Mouse (Mus musculus) layer of hippocampus, postnatal 10 days (tissue): ENCODE results near the gene Akr1c19. TPM values are rescaled to one million over a fixed set of nuclear protein-coding genes. Genes with fewer than 3 reads are reported as not detected.
A peak's percentile ranks its signal among the peaks of the same experiment; 100 is the strongest.
"Not testable (repeated sequence)": the region's sequence is repeated elsewhere in the genome, so short reads cannot be mapped to it uniquely, and the experiment has no call there.

ENCODE experiments used
- DNase-seq, 2 experiments: peaks; one replicate each; pipeline ENCODE4 v3.0.0; 2021; ENCODE audit warnings: low spot score in 2 of 2
- total RNA-seq, 2 experiments: library from RNA; stranded (reverse); gene quantifications; 2 replicates each; pipeline ENCODE4 v1.2.3; 2021

Gene Akr1c19
- total RNA-seq, 2 experiments from 2014 or later: 0.37 to 0.80 TPM

- not testable (repeated sequence) for DNase-seq
Measured at GRCm38 (mm10) chr13:4265455-4265854, 37.0 kb downstream of the Akr1c19 start.

DNA sequence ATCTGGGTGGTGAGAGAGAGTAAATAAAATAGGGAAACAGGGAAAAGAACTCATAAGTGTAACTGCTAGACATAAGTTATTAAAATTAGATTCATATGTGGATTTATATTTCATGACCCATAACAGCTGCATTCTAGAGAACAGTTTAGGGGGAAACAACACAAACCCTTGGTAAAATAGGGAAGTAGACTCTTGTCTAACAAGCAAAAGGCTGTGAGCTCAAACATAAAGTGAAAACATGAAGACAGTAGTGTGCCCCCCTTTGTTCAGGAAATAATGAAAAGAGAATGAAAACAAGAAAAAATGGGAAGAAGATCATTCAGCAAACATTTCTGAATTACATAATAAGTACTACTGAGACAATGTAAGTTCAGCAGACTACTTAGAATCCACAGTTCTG lies 42.4 kb downstream of the Akr1c19 start:
- no peak for DNase-seq

GRCm38 (mm10) chr13:4277526-4277925 lies 49.0 kb downstream of the Akr1c19 start:
- no peak for DNase-seq

DNA sequence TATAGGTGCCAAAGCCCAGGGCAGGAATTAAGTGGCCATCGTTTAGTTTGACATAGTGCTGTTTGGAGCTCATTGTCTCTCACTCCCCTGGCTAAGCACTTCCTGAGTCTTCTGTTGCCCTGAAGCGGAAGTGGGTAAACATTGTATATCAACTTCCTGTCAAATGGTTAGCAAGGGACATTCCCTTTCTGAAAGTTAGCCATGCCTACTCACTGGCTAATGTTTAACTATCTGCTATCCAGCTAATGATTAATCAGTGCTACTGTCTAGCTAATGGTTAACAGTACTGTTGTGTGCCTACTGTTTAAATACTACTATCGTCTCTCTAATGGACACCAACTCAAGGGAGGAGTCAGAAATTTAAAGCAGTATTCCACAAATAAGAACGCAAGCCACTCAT lies 50.8 kb downstream of the Akr1c19 start, which contains the start of gene Akr1c12:
Gene Akr1c12 (minus strand): TSS at position 150 of the 400 bp plus-strand sequence.
- no peak for DNase-seq

DNA sequence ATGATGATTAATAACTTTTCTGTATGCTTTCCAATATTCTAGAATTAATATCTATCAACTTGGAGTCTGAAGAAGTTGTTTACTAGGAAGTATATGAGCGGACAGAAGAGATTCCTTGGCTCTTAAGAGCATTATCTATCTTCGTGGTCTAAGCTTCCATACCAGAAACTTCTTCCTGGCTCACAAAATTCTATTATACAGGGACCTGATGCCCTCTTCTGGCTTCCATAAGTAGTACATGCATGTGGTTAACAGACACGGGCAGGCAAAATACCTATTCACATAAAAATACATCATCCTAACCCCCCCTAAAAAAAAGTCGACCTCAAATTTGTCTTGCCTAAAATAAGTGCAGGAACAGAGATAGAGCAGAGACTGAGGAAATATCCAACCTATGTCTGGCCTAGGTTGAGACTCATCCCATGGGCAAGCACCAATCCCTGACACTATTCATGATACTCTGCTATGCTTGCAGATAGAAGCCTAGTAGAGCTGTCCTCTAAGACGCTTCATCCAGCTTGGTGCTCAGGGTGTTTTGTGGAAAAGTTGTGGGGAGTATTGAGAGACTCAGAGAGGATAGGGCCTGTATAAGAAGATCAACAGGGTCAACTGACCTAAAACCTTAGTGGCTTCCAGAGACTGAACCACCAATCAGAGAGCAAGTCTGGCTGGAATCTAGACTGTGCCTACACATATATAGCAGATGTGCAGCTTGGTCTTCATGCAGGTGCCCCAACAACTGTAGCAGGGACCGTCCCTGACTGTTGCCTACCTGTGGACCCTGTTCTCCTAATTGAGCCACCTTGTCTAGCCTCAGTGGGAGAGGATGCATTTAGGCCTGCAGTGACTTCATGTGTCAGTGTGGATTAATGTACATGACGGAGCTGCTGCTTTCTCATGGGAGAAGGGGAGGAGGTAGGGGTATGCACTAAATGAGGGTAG lies 53.2 kb downstream of the Akr1c19 start:
- DNase-seq: peak; percentile 47 to 61

DNA sequence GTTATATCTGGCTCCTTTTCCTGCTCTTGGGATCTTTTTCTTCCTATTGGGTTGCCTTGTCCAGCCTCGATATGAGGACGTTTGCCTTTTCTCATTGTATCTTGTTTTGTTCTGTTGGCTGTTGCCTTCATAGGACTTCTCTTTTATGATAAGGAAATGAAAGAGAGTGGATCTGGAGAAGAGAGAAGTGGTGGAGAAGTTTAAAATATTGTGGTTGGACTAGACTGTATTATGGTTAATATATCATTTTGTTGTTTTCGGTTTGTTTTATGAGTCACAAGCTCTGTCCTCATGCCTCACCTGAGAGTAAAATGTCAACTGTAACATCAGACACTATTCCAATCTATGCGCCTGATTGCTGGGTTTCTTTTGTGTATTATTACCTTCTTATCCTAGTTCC lies 68.5 kb downstream of the Akr1c19 start:
- no peak for DNase-seq

Other genes starting within 250 kb of the Akr1c19 start
- 1 to 10 TPM; 1.5 to 2.5 TPM for gene Akr1c14, start 179.7 kb upstream of the Akr1c19 start, total RNA-seq
- gene Akr1c18, start 78.0 kb upstream of the Akr1c19 start, total RNA-seq: 1 to 10 TPM; 1.4 to 1.8 TPM
- under 1 TPM; 0.73 to 0.85 TPM for gene Akr1c13, start 37.5 kb upstream of the Akr1c19 start, total RNA-seq
- not detected for gene Akr1c12, start 50.7 kb downstream of the Akr1c19 start, total RNA-seq
- gene Akr1c6, start 205.6 kb downstream of the Akr1c19 start, total RNA-seq: not detected